Mouse (Mus musculus): ENCODE data around the gene Fkbp2. TPM values are rescaled to one million over a fixed set of nuclear protein-coding genes. Genes with fewer than 3 reads are reported as not detected.

Gene Fkbp2
- polyA plus RNA-seq, 1 experiment, result 96.8 TPM

DNA sequence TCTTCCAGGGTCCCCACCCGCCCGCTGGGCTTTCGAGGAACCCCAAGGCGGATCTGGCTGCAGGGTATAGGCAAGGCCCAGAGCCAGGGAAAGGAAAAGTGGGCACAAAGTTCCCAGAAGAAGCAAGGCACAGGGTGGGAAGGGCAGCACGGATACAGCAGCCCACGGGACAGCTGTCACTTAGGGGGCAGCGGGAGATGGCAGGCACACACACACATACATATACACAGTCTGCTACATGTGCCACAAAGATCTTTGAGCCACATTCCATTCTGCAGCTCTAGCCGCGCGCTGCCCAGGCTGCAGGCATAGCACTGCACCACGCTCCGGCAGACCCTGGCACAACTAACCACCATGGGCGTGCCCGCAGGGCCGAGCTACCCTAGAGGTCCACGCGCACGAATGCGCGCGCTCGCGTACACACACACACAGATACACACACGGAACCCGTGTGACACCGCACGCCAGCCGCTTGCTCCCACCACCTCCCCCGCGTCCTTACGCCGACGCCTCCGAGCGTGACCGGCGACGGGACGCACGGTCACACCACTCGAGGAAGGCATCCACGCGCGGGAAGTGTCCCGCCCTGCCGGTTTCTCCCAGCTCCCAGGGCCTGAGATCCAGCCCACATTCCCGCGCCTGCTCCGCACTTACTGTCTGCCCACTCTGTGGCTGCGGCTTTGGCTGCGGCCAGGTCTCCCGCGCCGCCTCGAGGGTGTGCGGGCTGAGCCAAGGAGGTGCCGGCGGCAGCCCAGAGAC is 46.7 kb downstream of the Fkbp2 start:
- peak overlapping the region; percentile 65 for H3K4me2 ChIP-seq (ENCODE audit: low read depth)
- peak overlapping the region; percentile 12 for H3ac ChIP-seq (ENCODE audit: control insufficient read depth, insufficient read length)
- no peaks in the 10 kb centered on the region for H3K79me2 ChIP-seq (ENCODE audit: control insufficient read depth, insufficient read depth)
- no peaks in the 10 kb centered on the region for H3K36me3 ChIP-seq (ENCODE audit: control insufficient read depth, insufficient read depth)
- peaks cover 12% of the 10 kb centered on the region for H3K27me3 ChIP-seq (ENCODE audit: control insufficient read depth, insufficient read depth, insufficient read length)
- no peak overlapping the region for H3K4me3 ChIP-seq
- peak in 2 of 3 experiments; percentile 63 to 74 for TF ChIP-seq MYOD1 (IDR thresholded peaks at IDR 0.05; ENCODE audit: control insufficient read depth in 1 of 3, insufficient read length in 2 of 3, low read depth in 2 of 3)
- TF ChIP-seq REST (IDR thresholded peaks at IDR 0.05; ENCODE audit: insufficient read depth, insufficient read length), result no peak
- TF ChIP-seq MYOG (IDR thresholded peaks at IDR 0.05; ENCODE audit: control insufficient read depth in 1 of 3, insufficient read depth in 1 of 3, insufficient read length in 2 of 3, low read depth in 2 of 3), result peak in 2 of 3 experiments; percentile 56 to 82
- no peak for TF ChIP-seq USF1 (IDR thresholded peaks at IDR 0.05; ENCODE audit: low read depth)

DNA sequence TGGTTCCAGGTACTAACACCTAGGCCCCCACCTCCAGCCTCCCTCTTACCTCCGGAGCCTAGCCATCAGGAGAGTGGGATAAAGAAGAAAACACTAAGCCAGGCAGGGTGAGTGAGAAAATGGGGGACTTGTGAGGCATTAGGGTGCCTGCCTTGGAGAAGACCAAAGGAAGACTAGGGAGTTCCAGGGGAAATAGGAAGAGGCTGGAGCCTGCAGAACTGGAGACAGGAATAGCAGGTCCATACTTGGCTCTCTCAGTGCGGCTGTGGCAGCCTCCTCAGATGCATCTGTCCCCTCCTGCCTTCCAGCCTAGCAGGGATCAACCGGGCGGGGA is 47.2 kb downstream of the Fkbp2 start:
- Histone ChIP-seq H3K36me3 (ENCODE audit: control insufficient read depth, insufficient read depth) (no peaks in the 10 kb centered on the region), H3K79me2 (ENCODE audit: control insufficient read depth, insufficient read depth) (no peaks in the 10 kb centered on the region), H3K4me2 (ENCODE audit: low read depth) (peak overlapping the region; percentile 65), H3K27me3 (ENCODE audit: control insufficient read depth, insufficient read depth, insufficient read length) (peaks cover 12% of the 10 kb centered on the region), H3ac (ENCODE audit: control insufficient read depth, insufficient read length) (no peak overlapping the region), H3K4me3 (no peak overlapping the region)
- TF ChIP-seq MYOG (IDR thresholded peaks at IDR 0.05; ENCODE audit: control insufficient read depth in 1 of 3, insufficient read depth in 1 of 3, insufficient read length in 2 of 3, low read depth in 2 of 3), result no peak

DNA sequence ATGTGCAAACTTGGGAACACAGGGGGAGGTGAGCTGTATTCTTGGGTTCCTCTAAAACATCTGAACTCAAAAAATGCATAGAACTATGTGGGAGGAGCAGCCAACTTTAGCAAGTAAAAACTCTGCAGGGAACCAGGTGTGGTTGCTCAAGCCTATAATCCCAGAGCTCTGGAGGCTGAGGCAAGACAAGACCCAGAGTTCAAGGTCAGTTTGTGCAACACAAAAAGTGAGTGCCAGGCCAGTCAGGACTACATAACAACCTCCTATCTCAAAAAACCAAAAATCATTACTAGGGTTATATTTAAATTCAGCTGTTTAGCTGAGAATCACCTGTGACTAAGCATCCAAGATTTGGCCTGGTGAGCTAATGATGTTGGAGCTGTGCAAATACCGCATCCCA is 48.3 kb downstream of the Fkbp2 start:
- H3K27me3 ChIP-seq (ENCODE audit: control insufficient read depth, insufficient read depth, insufficient read length), result peaks cover 12% of the 10 kb centered on the region

DNA sequence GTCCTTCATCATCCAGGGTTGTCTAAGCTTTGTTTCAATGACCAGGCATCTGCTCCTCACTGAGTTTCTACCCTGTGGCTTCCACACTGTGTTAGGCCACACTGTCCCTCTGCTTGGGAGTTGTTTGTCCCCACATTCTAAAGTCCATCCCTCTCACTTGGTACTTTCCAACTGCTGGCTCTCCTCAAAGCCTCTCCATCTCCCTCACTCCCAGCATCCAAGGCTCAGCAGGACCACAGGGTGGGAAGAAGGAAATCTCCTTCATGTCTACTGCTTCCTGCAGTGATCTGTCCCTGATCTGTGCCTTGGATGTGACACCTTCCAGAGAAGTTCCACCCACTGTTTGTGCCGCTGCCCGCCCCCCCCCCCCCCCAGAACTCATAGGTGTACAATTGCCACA is 49.3 kb downstream of the Fkbp2 start:
- H3K36me3 ChIP-seq (ENCODE audit: control insufficient read depth, insufficient read depth), result no peaks in the 10 kb centered on the region
- H3ac ChIP-seq (ENCODE audit: control insufficient read depth, insufficient read length), result no peak overlapping the region
- no peak overlapping the region for H3K4me3 ChIP-seq
- no peak overlapping the region for H3K4me2 ChIP-seq (ENCODE audit: low read depth)
- H3K27me3 ChIP-seq (ENCODE audit: control insufficient read depth, insufficient read depth, insufficient read length), result peaks cover 12% of the 10 kb centered on the region
- TF ChIP-seq POLR2AphosphoS2 (IDR thresholded peaks at IDR 0.05; ENCODE audit: insufficient read length, low read depth), result no peak
- TF ChIP-seq REST (IDR thresholded peaks at IDR 0.05; ENCODE audit: insufficient read depth, insufficient read length), result no peak
- TF ChIP-seq MYOG (IDR thresholded peaks at IDR 0.05; ENCODE audit: control insufficient read depth in 1 of 3, insufficient read depth in 1 of 3, insufficient read length in 2 of 3, low read depth in 2 of 3), result no peak
- no peak for TF ChIP-seq USF1 (IDR thresholded peaks at IDR 0.05; ENCODE audit: low read depth)
- TF ChIP-seq POLR2A (IDR thresholded peaks at IDR 0.05; ENCODE audit: insufficient read length, low read depth), result no peak
- H3K79me2 ChIP-seq (ENCODE audit: control insufficient read depth, insufficient read depth), result no peaks in the 10 kb centered on the region

More for the DNA sequence above, 48.3 kb downstream of the Fkbp2 start:
- Histone ChIP-seq H3K79me2 (ENCODE audit: control insufficient read depth, insufficient read depth) (no peaks in the 10 kb centered on the region), H3ac (ENCODE audit: control insufficient read depth, insufficient read length) (no peak overlapping the region), H3K36me3 (ENCODE audit: control insufficient read depth, insufficient read depth) (no peaks in the 10 kb centered on the region), H3K4me2 (ENCODE audit: low read depth) (no peak overlapping the region), H3K4me3 (no peak overlapping the region)
- TF ChIP-seq E2F4 (IDR thresholded peaks at IDR 0.05; ENCODE audit: insufficient read depth) (no peak), MYOG (IDR thresholded peaks at IDR 0.05; ENCODE audit: control insufficient read depth in 1 of 3, insufficient read depth in 1 of 3, insufficient read length in 2 of 3, low read depth in 2 of 3) (no peak), POLR2AphosphoS2 (IDR thresholded peaks at IDR 0.05; ENCODE audit: insufficient read length, low read depth) (no peak), TCF12 (IDR thresholded peaks at IDR 0.05; ENCODE audit: insufficient read depth, poor library complexity, severe bottlenecking) (no peak)

DNA sequence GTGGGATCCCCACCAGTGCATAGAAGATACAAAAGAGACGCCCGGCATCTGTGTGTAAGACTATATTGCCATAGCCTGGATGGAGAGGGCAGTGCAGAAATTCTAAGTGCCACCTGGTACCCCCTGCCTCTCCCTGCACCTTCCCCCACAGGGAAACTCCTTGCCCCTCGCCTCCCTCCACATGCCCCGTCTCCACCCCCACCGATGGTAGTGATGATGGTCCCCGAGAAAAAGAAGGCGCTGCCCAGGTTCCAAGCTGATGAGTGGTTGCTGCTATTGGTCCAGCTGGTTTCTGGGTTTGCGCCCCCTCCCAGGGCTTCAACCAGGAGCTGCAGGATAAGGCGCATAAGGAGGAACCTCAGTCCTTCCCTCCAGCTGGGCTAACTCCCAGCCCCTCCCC is 52.2 kb downstream of the Fkbp2 start:
- Histone ChIP-seq H3K4me3 (no peak overlapping the region), H3ac (ENCODE audit: control insufficient read depth, insufficient read length) (no peak overlapping the region), H3K36me3 (ENCODE audit: control insufficient read depth, insufficient read depth) (no peaks in the 10 kb centered on the region), H3K27me3 (ENCODE audit: control insufficient read depth, insufficient read depth, insufficient read length) (no peaks in the 10 kb centered on the region), H3K79me2 (ENCODE audit: control insufficient read depth, insufficient read depth) (no peaks in the 10 kb centered on the region), H3K4me2 (ENCODE audit: low read depth) (no peak overlapping the region)
- TF ChIP-seq SRF (IDR thresholded peaks at IDR 0.05; ENCODE audit: control insufficient read depth, insufficient read length, low read depth) (no peak), MAX (IDR thresholded peaks at IDR 0.05; ENCODE audit: low read depth) (no peak), CEBPB (IDR thresholded peaks at IDR 0.05; ENCODE audit: insufficient read depth, poor library complexity, severe bottlenecking) (no peak), USF1 (IDR thresholded peaks at IDR 0.05; ENCODE audit: low read depth) (no peak), TCF12 (IDR thresholded peaks at IDR 0.05; ENCODE audit: insufficient read depth, poor library complexity, severe bottlenecking) (no peak), POLR2AphosphoS2 (IDR thresholded peaks at IDR 0.05; ENCODE audit: insufficient read length, low read depth) (no peak), POLR2A (IDR thresholded peaks at IDR 0.05; ENCODE audit: insufficient read length, low read depth) (no peak), REST (IDR thresholded peaks at IDR 0.05; ENCODE audit: insufficient read depth, insufficient read length) (no peak)

Other genes with a start within 250 kb of the Fkbp2 start
- 47.6 TPM for gene Rps6ka4, start 139.9 kb downstream of the Fkbp2 start, polyA plus RNA-seq (2012; fragmentation: generic; extraction: Trizol)
- 0.23 TPM for gene Ccdc88b, start 122.3 kb downstream of the Fkbp2 start, polyA plus RNA-seq (2012; fragmentation: generic; extraction: Trizol)
- gene Trmt112, start 70.8 kb downstream of the Fkbp2 start, polyA plus RNA-seq (2012; fragmentation: generic; extraction: Trizol), result 281 TPM
- 276 TPM for gene Prdx5, start 70.4 kb downstream of the Fkbp2 start, polyA plus RNA-seq (2012; fragmentation: generic; extraction: Trizol)
- 52.7 TPM for gene Esrra, start 58.7 kb downstream of the Fkbp2 start, polyA plus RNA-seq (2012; fragmentation: generic; extraction: Trizol)
- gene Catsperz, start 55.1 kb downstream of the Fkbp2 start, polyA plus RNA-seq (2012; fragmentation: generic; extraction: Trizol), result 0.28 TPM
- gene Kcnk4, start 46.0 kb downstream of the Fkbp2 start, polyA plus RNA-seq (2012; fragmentation: generic; extraction: Trizol), result 0.12 TPM
- 76.1 TPM for gene Bad, start 38.6 kb downstream of the Fkbp2 start, polyA plus RNA-seq (2012; fragmentation: generic; extraction: Trizol)
- gene Gpr137, start 38.0 kb downstream of the Fkbp2 start, polyA plus RNA-seq (2012; fragmentation: generic; extraction: Trizol), result 39.9 TPM
- 1,032 TPM for gene Ppp1r14b, start 5.5 kb downstream of the Fkbp2 start, polyA plus RNA-seq (2012; fragmentation: generic; extraction: Trizol)
- gene Plcb3, start 4.0 kb downstream of the Fkbp2 start, polyA plus RNA-seq (2012; fragmentation: generic; extraction: Trizol), result 34.3 TPM
- gene Vegfb, start 7.2 kb upstream of the Fkbp2 start, polyA plus RNA-seq (2012; fragmentation: generic; extraction: Trizol), result 49.2 TPM
- 28.5 TPM for gene Dnajc4, start 12.1 kb upstream of the Fkbp2 start, polyA plus RNA-seq (2012; fragmentation: generic; extraction: Trizol)
- gene Nudt22, start 15.6 kb upstream of the Fkbp2 start, polyA plus RNA-seq (2012; fragmentation: generic; extraction: Trizol), result 27.0 TPM
- 9.2 TPM for gene Trpt1, start 15.6 kb upstream of the Fkbp2 start, polyA plus RNA-seq (2012; fragmentation: generic; extraction: Trizol)
- 0.34 TPM for gene Fermt3, start 39.0 kb upstream of the Fkbp2 start, polyA plus RNA-seq (2012; fragmentation: generic; extraction: Trizol)
- gene Stip1, start 59.5 kb upstream of the Fkbp2 start, polyA plus RNA-seq (2012; fragmentation: generic; extraction: Trizol), result 223 TPM
- 82.4 TPM for gene Macrod1, start 76.3 kb upstream of the Fkbp2 start, polyA plus RNA-seq (2012; fragmentation: generic; extraction: Trizol)
- 1.2 TPM for gene Flrt1, start 125.2 kb upstream of the Fkbp2 start, polyA plus RNA-seq (2012; fragmentation: generic; extraction: Trizol)
- gene Otub1, start 225.8 kb upstream of the Fkbp2 start, polyA plus RNA-seq (2012; fragmentation: generic; extraction: Trizol), result 112 TPM
- gene Cox8a, start 237.1 kb upstream of the Fkbp2 start, polyA plus RNA-seq (2012; fragmentation: generic; extraction: Trizol), result 1,011 TPM

Data from myocyte (in vitro differentiated cells).